Mouse (Mus musculus) adrenal gland, postnatal 14 days (tissue): ENCODE results near the gene Pan3. TPM values are rescaled to one million over a fixed set of nuclear protein-coding genes. Genes with fewer than 3 reads are reported as not detected.

Experiments
- DNase-seq: peaks from one replicate; pipeline ENCODE4 v3.0.0; 2021; ENCODE audit warnings: mixed read lengths
- total RNA-seq: library from RNA; stranded (reverse); gene quantifications from 2 replicates; pipeline ENCODE4 v1.2.3, GENCODE M21; 2021

Gene Pan3
- total RNA-seq, 1 experiment from 2014 or later = 102 TPM

DNA sequence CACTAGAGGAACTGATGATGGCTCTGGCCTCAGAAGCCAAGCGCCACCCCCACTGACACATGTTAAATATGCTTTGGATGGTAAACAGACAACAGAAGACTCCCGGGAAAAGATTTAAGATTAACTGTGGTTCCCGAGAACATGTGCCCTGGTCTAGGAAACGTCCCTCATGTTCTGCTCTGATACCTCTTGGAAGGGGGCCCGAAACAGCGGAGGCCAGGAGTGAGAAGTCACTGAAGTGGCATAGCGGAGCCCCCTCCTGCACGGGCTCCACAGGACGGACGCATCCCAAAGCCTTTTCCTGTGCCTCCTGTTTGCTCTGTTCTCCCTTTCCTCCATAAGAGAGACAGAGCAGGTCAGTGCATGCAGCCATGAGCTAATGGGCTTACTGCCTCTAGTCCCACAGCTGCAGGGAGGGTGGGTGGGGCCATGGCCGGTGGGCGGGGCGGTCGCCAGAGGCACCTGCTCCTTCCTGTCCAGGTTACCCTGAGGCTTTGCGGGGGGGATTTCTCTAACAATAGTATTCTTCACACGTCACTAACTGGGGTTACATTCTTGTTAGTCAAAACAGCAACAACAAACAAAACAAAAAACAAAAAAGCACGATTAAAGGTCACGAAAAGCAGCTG lies 133.7 kb downstream of the Pan3 start:
- no peak for DNase-seq

- peak; percentile 11 for DNase-seq
These were observed 134.2 kb downstream of the Pan3 start for GRCm38 (mm10) chr5:147564140-147564590.

GRCm38 (mm10) chr5:147565444-147565843 lies 135.5 kb downstream of the Pan3 start:
- no peak for DNase-seq

- DNase-seq = no peak
These were observed 136.4 kb downstream of the Pan3 start for GRCm38 (mm10) chr5:147566335-147566734.

GRCm38 (mm10) chr5:147572695-147573094 lies 142.7 kb downstream of the Pan3 start:
- no peak for DNase-seq

- DNase-seq = no peak
These were observed 143.6 kb downstream of the Pan3 start for GRCm38 (mm10) chr5:147573555-147573954.

DNA sequence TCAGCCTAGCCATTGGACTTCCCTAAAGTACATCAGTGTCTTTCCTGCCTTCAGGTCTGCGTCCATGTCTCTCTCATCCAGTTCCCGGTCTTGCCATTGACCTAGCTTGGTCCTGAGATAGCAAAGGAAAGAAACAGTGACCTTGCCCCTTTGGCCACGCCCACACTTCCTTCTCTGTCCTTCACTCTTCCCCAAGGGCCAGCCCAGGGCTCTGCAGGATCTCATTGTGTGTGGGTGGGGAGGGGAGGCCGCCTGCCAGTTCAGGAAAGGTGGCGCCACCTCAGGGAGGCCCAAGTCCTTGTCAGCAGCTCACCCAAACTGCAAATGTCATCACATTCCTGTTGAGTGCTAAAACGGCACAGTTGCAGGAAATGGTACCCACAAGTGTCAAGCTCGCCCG lies 144.6 kb downstream of the Pan3 start:
- DNase-seq = peak; percentile 56

- peak; percentile 42 for DNase-seq
These were observed 147.0 kb downstream of the Pan3 start for GRCm38 (mm10) chr5:147577003-147577402.

DNA sequence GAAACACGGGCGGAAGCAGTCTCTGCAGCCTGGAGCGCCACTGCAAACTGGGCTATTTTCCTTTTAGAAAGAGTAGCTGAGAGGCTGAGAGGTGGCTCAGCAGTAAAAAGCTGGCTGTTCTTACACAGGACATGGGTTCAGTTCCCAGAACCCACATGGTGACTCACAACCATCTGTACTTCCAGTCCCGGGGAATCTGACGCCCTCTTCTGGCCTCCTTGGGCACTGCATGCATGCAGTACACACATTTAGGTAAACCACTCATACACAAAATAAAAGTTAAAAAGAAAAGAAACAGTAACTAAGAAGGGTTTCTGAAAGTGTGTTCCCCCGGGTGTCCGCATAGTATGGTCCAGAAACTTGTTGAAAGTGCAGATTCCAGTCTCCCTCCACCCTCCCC lies 149.2 kb downstream of the Pan3 start:
- DNase-seq = no peak

GRCm38 (mm10) chr5:147579691-147580090 lies 149.7 kb downstream of the Pan3 start:
- DNase-seq = no peak

GRCm38 (mm10) chr5:147580181-147580580 lies 150.2 kb downstream of the Pan3 start:
- DNase-seq = no peak

DNA sequence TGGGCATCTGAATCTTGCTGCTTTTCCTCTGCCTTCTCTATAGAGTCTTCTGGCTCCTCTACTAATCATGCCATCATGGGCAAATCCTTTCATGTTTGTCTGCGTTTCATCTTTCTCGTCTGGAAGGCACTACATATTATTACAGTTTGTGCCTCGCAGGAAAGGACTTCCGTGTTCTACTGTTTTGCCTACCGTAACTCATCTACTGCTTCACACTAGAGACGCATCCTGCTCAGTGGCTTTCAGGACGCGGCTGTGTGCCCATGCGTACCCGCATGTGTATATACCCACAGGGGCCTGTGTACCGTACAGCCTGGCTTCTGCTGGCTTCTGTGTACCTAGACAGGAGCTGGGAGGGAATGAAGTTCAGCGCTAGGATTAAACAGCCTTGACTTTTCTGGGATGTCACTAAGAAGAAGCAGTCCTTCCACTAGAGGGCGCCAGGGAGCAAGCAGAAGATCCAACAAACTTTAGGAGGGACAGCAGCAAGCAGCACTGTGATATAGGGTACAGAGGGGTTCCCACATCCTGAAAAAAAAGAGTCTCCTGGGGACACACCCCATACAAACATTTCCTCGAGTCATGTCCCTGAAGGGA lies 153.8 kb downstream of the Pan3 start:
- DNase-seq = peak; percentile 86

- DNase-seq = peak; percentile 28
These were observed 154.7 kb downstream of the Pan3 start for GRCm38 (mm10) chr5:147584648-147585047.

- DNase-seq = no peak
These were observed 155.1 kb downstream of the Pan3 start for GRCm38 (mm10) chr5:147585070-147585469.

DNA sequence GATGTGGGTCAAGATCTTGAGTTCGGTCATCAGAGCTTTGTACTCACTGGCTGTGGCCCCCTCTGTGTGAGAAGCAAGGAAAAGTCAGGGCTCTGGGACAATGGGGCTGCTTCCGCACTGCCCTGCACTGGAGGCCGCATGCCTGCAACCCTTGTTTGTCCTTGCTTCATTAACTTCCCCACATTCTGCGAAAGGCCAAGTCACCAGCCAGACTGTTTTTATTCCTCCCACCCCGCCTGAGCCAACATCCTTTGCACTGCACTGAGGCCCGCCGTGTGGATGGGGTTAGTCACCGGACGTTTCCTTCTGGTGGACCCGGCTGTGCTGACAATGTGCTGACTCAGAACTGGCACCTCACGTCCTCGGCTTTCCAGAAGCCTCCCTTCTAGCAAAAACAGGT lies 159.9 kb downstream of the Pan3 start:
- DNase-seq = peak; percentile 60

DNA sequence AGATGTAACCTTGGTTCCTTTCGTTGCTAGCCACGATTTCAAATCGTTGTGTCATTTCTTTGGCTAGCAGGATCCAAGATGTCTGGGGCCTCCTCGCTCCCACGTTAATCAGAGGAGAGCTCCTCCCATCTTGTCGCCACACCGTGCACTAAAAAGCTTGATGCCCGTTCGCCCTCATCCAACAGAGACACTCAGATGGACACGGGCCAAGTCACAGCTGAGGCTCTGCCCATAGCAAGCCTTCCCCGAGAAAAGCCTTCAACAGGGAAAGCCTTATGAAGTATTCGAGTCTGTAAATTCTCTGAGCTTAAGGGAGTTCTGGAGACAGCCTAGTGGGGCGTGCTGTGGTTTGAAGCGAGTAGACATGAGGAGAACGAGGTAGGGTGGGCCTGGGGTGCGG lies 167.9 kb downstream of the Pan3 start:
- DNase-seq = no peak

Other genes starting within 250 kb of the Pan3 start
- gene Gsx1, start 241.5 kb upstream of the Pan3 start, total RNA-seq = not detected in 2 replicates
- not detected in 2 replicates for gene Pdx1, start 160.2 kb upstream of the Pan3 start, total RNA-seq
- gene Cdx2, start 122.9 kb upstream of the Pan3 start, total RNA-seq = not detected in 2 replicates
- gene Urad, start 107.7 kb upstream of the Pan3 start, total RNA-seq = 1.2 and 12.9 TPM in 2 replicates
- gene Flt3, start 29.7 kb upstream of the Pan3 start, total RNA-seq = 0.07 and 0.94 TPM in 2 replicates